2 mouse cellular contexts compared by ENCODE assay signal in the genomic region with DNA sequence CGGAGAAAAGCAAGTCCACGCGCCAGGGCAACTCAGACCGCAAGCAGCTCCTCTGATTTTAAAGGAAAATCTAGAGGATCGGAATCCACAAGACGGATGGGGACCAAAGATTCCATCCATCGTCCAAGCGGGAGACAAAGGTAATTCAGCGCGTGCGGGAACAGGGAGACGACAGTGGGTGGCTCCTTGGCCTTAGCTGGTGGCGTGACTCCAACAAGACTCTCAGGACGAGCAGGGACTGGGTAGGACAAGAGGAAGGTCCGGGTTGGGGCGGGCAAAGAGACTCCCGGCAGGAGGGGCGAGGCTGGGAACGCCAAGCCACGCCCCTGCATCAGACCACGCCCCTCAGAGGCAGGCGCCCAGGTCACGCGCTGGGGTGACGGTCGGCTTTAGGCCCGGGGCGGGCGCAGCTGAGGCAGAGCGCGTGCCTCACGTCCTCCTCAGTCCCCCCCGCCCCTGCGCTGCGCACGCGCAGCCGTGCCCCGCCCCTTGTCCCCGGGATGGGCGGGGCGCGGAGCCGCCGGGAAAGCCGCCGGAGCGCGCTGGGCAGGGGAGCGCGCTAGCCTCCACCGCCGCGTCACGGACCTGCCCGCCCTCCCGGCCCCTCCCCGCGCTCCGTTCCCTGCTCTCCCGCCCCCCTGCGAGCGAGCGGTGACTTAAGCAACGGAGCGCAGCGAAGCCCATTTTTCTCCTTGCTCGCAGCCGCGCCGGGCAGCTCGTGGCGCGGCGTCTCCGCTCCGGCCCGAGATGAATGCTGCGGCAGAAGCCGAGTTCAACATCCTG.
TF ChIP-seq lines count a peak whose summit lies in the region.

No protein-coding gene starts in this region.

TF ChIP-seq in C2C12, 6 proteins besides CTCF, POLR2A, EP300 and RAD21 (continued from another document):
- TF ChIP-seq USF1 (IDR thresholded peaks at IDR 0.05; ENCODE audit: low read depth), result peak; percentile 49

TF ChIP-seq in myocyte, 11 proteins besides CTCF, POLR2A, EP300 and RAD21 (continued from another document):
- TF ChIP-seq TCF3 (IDR thresholded peaks at IDR 0.05; ENCODE audit: insufficient read length, low read depth) (no peak), POLR2AphosphoS2 (IDR thresholded peaks at IDR 0.05; ENCODE audit: insufficient read length, low read depth) (peak; percentile 94), TCF12 (IDR thresholded peaks at IDR 0.05; ENCODE audit: insufficient read depth, poor library complexity, severe bottlenecking) (no peak), CEBPB (IDR thresholded peaks at IDR 0.05; ENCODE audit: insufficient read depth, poor library complexity, severe bottlenecking) (no peak), MYOD1 (IDR thresholded peaks at IDR 0.05; ENCODE audit: control insufficient read depth in 1 of 3, insufficient read length in 2 of 3, low read depth in 2 of 3) (peak in 1 of 3 experiments; percentile 67), REST (IDR thresholded peaks at IDR 0.05; ENCODE audit: insufficient read depth, insufficient read length) (no peak)
